Mouse (Mus musculus) thymus, adult 2 months (tissue): Measurements from ENCODE around the gene Nenf.

Source experiments
- CTCF ChIP-seq: fragments of 200-500 bp; IDR thresholded peaks from 2 replicates; pipeline ENCODE4 v1.5.1; 2012; ENCODE audit warnings: mild to moderate bottlenecking, control low read depth, low read length, moderate library complexity, borderline replicate concordance; ENCODE audit not compliant: control insufficient read depth, poor library complexity, insufficient read depth; ENCODE audit errors: extremely low read depth
- POLR2A ChIP-seq: fragments of 200-500 bp; IDR thresholded peaks from 2 replicates; pipeline ENCODE4 v1.6.1; 2012; ENCODE audit warnings: mild to moderate bottlenecking, low read length, control low read depth, moderate library complexity; ENCODE audit not compliant: control insufficient read depth, poor library complexity, insufficient read depth; ENCODE audit errors: extremely low read depth

DNA sequence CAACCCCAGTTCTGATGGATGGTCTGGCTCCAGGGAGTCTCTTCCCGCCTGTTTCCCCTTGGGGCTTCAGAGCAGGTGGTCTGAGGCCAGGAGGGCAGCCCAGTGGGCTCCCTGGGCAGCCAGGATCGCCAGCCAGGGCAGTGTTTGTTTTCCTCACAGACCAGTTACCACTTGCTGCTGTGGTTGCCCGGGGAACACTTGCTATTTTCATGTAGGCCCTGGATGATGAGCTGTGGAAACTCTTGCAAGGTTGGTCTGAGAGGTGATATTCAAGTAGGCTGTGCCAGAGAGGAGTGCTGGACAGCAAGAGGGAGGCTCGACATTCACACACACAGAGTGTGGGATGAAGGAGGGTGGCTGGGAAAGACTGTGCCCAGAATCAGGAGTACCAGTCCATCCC is 16.1 kb downstream of the Nenf start:
- TF ChIP-seq CTCF (no peak), POLR2A (no peak)
